Mouse (Mus musculus) ovary, adult 18-20 months (tissue): ENCODE results near the gene Casp2.
A peak's percentile ranks its signal among the peaks of the same experiment; 100 is the strongest.

Experiments
- DNase-seq: peaks from one replicate; pipeline ENCODE4 v3.0.0; 2022; ENCODE audit warnings: low spot score, mixed read lengths

The Casp2 gene

DNA sequence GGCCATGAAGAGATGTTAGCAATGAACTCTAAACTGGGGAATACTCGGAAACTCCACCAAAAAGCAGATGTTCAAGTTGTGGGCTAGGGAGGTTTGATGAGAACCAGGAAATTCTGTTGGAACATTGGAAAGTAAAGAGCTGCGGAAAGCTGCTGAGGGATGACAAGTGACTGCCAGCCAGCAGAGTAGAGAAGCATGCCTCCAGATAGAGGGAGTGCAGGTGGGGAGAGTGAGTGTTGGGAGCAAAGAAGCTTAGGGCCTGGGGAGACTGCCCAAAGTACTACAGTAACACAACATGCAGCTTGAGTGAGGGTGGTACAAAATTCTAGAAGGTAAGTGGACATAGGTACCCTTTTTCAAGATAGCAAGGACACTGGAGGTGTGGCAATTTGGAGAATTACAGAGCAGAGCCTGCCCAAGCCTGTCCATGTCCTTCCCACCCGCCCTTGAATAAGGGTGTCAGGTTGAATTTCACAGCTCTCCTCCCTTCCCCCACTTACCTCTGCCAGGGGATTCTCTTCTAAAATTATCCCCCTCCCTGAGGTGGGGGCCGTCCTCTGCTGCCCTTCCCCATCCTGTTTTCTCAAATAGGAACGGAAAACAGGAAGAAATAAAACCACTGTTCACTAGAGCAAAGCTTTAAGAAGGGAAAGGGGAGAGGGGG, 18.2 kb downstream of the Casp2 start:
- no peak for DNase-seq

DNA sequence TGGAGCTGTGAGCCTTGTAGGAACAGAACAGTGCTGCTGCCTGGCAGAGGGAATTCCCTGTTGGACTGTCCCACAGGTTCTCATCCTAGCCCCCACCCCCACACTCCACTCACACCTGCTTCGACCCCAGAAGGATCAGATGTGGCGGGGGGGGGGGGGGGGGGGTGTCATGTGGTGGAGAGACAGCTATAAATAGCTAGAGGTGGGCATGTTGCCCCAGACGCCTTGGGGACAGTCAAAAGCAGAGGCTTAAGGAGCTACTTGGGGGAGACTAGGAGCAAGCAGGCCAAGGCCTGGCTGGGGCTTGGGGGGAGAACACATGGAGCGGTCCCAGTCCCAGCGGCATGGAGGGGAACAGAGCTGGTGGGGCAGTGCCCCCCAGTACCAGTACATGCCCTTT, 21.7 kb downstream of the Casp2 start, which contains the start of gene Clcn1:
Clcn1 (plus strand) TSS at position 238 of the 400 bp plus-strand sequence.
- DNase-seq: no peak

DNA sequence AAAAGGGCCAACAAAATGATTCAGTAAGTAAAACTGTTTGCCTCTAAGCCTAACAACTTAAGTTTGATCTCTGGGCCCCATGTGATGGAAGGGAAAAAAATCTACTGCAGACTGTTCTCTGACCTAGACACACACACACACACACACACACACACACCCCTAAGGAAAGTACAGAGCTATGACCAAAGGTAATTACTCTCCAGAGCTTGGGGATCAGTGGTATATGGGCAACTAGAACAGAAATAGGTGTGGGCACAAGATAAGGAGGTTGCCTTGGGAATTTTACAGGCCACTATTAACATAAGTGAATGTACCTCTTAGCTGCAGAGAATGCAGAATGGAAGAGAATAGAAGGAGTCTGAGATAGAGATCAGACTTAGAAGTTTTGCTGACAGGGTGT, 22.8 kb downstream of the Casp2 start:
- DNase-seq: no peak

DNA sequence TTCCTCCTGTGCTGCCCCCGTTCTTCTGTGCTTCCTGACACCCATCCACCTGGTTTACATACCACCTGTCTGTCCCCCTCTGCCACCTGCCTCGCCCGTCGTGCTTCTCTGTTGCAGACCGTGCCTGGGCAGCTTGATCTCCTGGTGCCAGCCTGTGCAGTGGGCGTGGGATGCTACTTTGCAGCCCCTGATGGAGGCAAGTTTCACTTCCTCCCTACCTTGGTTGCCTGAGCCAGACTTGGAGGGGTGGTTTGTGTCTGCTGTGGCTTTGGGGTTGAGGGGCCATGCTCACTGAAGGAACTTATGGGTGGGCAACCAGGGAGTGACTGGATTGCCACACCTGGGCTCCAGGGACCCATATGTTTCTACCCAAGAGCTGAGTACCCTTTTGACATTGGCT, 28.5 kb downstream of the Casp2 start:
- DNase-seq: no peak

DNA sequence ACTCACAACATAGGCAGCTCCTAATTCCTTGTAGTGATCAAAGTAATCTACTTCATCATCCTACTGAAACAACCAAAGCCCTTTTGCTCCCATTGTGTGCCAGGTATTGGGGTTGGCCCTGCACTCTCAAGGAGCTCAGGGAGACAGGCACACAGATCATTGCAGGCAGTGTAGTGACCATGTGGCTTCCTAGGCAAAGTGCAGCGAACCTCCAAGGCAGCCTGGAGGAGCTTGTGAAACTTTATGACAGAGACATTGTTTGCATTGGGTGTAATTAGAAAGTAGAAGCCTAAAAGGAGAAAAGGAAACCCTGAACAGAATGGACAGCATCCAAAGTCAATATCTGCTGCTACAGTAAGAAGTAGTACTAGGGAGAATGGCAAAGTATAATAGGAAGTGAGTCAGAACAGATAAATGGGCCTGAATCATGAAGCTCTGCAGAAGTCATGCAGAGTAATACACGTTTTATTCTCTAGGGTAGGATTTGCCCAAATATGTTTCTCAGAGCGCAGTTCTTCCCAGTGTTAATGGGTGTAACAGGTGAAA, 30.8 kb downstream of the Casp2 start:
- DNase-seq: no peak

DNA sequence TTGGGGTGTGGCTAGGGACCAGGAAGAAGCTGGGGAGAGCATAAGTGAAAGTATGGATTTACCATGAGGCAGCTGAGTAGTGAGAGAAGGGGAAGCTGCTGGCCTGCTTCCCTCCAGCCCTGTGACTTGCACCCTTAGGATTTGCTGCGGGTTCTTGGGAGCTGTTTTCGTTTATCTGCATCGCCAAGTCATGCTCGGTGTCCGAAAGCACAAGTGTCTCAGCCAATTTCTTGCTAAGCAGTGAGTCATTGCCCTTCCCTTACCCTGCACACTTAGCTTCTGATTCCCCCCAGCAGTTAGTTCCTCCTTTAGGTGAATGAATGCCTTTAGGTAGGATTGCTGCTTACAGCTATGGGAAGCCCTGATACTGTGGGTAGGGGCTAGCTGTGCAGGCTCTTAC, 34.6 kb downstream of the Casp2 start:
- no peak for DNase-seq

DNA sequence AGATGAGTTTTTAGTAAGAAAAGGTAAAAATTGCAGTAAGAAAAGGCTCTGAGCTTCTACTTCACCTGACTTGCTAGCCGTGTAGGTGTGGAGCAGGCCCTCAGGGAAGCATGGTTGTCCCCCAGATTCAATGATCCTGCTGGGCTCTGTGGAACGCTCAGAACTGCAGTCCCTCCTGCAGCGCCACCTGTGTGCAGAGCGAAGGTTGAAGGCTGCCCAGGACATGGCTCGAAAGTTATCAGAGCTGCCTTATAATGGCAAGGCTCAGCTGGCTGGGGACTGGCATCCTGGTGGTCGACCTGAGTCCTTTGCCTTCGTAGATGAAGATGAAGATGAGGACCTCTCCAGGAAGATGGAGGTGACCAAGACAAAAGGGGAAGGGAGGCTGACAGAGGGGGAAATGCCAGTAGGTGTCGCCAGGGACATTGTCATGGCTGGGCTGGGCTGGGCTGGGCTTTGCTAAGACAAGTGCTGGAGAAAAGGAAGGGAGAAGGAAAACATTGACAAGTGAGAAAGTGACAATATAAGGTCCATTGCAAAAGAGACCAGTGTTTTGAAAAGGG, 45.1 kb downstream of the Casp2 start:
- no peak for DNase-seq

DNA sequence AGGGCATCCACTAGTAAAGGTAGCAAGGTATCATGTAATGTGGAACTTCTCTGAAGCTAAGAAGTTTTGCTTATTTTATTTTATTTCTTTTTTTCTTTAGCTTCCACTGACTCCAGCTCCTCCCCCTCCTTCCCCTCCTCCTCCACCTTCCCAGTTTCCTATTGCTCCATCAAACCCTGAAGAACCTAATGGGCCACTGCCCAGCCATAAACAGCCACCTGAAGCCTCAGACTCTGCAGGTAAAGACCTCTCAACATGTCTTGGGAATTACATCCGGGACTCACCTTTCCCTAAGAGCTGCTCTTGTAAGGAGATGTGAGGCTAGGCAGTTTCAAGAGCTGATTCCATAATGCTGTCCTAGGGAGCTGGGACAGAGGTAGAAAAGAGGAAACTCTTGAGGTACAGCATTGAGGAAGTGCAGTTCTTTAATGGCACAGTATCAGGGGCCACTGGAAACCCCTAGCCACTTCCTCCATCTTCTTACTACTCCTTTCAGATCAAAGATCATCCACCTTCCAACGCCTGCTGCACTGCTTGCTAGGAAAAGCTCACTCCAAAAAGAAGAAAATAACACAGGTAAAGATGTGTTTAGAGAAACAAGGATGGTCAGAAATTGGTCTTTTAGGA, 45.8 kb downstream of the Casp2 start:
- no peak for DNase-seq

DNA sequence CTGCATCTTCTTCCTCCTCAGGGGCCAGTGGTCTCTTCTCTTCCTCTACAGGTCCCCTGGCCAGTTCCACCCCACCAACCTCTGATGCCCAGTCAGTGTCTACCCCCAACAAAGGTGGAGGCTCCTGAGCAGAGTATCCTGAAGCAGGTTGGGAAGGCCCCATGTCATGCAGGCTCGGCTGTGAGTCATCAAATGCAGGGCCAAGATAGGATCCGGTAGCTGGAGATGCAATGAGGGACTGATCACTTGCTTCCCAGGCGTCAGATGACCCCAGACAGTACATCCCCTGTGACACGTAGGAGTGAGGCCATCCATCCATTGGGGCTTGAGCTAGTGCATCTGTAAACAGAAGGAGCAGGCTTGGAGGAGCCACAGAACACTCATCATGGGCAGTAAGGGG, 53.5 kb downstream of the Casp2 start:
- no peak for DNase-seq

DNA sequence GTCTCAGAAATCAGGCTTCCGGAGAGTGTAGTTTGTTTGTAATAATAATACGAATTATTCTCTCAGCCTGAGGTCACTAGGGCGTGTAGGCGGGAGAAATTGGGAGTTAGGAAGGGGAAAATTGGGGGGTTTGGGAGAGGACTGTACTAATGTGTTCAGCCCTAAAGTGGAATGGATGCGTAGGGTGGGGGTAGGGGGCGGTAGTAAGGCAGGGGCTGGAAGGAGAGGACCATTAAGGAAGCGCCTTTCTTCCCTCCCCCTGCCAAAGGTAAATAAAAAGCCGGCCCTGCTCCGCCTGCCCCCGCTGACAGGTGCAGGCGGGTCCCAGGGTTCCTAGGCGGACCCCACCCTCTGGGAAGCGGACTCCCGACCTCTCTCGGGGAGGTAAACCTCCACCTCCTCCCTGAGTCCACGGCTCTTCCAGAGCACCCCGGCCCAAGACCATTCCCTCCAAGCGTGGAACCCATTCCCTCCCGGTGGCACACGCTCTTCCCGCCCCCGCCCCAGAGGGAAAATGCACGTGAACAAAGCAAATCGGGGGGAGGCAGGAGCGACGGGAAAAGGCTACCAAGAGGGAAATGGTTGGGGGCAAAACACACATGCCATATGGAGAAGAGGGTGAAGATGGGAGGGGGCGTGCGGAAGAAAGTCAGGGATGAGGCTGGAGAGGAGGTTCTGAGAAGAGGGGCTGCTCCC, 58.7 kb downstream of the Casp2 start:
- DNase-seq: no peak

DNA sequence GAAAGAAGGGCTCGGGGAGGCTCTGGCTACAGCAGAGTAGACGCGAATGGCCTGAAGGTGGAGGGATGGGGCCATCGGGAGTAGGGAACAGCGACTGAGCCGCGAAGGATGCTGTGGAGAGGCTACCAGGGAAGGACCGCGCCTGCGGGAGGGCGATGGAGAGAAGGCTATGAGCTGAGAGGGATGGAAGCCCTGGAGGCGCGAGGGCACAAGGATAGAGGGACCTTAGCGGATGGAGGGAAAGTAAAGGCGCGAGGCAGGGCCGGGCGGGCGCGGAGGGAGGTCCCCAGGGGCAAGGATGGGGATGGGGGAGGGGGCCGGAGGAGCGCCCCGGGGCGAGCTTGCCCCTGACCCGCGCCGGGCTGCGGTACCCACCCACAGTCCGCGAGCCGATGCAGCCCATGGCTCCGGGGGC, 59.3 kb downstream of the Casp2 start:
- no peak for DNase-seq

DNA sequence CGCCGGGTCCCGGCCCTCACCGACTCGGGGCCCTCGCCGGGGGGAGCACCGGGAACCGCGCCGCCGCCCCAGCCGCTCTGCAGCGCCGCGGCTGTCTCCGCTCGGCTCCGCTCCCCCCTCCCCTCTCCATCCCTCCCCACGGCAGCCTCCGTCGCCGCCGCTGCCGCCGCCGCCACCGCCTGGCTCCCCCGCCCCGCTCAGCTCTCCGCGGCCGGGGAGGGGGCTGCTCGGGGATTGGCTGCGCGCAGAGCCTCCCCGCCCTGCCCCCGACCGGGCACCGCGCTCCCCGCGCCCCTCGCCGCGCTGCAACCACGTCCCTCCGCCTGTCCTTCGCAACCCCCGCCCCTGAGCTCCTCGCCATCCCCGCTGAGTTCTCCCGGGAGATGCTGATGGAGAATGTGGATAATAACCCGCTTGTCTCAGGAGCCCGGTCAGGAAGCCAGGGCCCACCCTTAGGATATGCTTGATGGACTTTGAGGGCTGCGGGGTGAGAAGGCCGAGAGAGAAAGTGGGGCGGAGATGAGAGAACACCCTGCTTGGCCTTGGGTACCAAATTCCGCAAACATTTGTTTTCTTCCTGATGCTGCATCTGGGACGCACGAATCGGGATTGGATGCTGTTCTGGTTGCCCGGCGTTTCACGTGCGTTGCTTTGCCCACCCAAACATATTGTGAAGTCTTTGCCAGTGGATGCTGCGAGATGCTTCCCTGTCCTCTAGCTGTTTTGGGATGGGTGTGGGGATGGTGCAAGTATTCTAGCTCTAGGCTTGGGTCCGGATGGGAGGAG, 59.9 kb downstream of the Casp2 start, which contains the start of gene Fam131b:
Fam131b (minus strand) TSS at position 162 of the 786 bp plus-strand sequence.
- DNase-seq: peak; percentile 6

DNA sequence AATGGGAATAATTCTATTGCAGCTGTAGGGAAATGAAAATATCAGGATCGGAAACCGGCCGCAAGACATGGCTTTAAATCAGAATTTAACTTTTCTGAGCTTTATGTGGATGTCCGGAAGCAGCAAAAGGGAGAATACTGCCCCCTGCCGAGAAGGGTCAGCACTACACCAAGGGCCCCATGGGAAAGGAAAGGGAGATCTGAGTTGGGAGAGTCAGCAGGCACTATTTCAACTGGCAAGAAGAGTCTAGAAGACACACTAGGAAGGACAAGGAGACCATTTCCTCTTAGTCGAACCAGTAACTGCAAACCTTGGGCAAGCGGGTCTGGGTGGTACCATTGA, 60.5 kb downstream of the Casp2 start:
- DNase-seq: peak; percentile 16

DNA sequence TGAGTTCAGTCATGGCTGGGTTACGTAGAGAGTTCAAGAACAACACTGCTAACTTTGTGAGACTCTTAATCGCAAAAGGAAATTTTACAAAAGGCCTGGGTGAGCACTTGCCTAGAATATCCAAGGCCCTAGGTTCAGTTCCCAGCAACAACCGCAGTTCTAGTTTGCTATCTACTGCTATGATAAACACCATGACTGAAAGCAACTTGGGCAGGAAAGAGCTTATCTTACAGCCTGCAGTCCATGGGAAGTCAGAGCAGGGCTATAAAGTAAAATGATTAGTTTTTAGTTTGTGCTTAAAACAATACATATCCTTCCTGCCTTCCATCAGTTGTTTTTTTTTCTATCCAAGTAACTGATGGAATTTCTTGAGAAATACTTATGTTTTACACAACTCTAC, 61.7 kb downstream of the Casp2 start:
- no peak for DNase-seq

DNA sequence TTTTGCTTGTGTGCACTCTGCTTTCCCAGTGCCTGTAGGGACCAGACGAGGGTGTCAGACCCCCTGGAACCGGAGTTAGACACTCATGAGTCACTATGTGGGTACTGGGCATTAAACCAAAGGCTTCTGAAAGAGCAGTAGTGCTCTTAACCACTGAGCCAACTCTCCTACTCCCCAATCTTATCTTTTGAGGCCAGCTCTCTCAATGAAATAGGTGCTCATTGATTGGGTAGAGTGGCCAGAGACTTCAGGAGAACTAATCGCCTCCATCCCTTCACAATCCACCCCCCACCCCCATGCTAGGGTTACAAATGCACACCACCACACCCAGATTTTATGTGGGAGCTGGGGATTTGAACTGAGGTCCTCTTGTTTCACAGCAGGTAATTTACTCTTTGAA, 64.0 kb downstream of the Casp2 start:
- no peak for DNase-seq

DNA sequence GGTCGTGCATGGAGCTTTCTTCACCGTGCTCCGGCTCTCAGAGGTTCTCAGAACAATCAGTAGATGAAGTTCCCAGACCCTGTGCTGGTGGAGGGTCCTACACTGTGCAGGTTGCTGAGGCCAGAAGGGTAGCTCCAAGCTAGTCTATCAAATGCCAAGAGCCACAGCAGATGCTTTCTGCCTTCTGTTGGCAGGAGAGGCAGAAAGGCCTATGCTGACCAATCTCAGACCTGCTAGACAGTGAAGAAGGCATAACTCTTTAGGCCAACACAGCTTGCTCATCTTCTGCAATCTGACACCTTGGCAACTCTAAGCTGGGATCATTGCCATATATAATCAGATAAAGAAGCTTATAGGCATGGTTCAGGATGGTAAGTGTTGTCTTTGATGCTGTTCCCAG, 65.4 kb downstream of the Casp2 start:
- no peak for DNase-seq

DNA sequence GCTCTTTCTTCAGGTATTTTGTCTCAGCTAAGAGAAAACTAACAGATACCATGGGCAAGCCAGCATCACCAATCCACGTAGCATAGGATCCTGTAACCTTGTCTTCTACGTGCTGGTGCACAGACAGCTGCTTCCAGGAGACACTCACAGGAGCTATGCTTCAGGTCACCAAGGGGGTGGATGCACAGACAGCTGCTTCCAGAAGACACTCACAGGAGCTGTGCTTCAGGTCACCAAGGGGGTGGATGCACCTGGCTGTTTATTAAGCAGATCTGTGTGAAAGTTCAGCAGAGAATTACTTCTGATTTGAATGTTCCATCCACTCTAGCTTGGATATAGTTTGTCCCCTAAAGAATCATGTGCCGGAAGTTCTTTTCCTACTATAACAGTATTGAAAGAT, 66.2 kb downstream of the Casp2 start:
- DNase-seq: no peak
